Mouse (Mus musculus): ENCODE data around the gene Nmd3. TPM values are rescaled to one million over a fixed set of nuclear protein-coding genes. Genes with fewer than 3 reads are reported as not detected.
A peak's percentile ranks its signal among the peaks of the same experiment; 100 is the strongest.

Nmd3 gene
- polyA plus RNA-seq (2014; fragmentation: Nextera tagmentation; extraction: Ambion mirVana) = 124 and 138 TPM in 2 replicates

DNA sequence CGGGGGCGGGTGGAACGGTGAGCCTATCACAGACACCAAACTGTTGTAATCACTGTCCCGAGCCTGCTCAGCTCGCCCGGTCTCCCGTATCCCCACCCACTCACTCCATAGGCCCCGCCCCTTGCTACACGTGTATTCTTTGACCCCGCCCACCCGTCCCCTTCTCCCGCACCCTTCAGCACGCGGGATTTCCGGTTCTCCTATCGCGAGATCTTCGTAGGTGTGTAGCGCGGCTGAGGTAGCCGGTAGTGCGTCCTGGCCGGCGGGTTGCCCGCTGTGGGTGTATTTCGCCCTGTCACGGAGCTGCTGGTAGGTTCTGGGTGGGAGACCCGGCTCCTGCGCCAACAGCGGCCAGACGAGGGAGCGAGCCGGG, at the start of gene Nmd3:
Gene Nmd3 (plus strand): TSS at position 172 of the 373 bp plus-strand sequence.
- ATAC-seq (replicated peaks; ENCODE audit: low FRiP score) = peak; percentile 96
- under 1% methylated on average over 33 of the region's 33 CpGs for WGBS
- peaks cover 4% of the 10 kb centered on the region; the same call in 1 of the 2 replicates for H3K4me1 ChIP-seq (replicated peaks; ENCODE audit: control insufficient read depth, insufficient read depth, low read length)

DNA sequence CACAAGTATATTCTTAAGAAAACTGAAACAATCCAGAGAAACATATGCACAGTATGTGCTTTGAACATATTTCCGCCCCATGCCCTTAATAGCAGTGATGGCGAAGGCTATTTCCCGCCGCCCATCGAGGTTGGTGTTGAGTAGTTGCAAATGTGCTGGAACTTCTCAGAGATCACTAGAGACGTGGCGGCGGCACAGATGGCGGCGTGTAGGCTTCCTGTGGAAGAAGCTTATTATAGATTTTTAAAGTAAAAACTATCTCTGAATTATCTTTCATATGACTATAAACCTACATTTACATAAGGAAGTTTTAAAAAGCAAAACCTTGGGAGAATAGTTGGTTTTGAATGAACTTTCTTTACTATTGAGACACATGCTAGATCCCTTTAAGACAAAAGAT, 48.4 kb upstream of the Nmd3 start:
- no peaks in the 10 kb centered on the region for H3K4me1 ChIP-seq (replicated peaks; ENCODE audit: control insufficient read depth, insufficient read depth, low read length)
- ATAC-seq (replicated peaks; ENCODE audit: low FRiP score) (no peak), DNase-seq (ENCODE audit: low spot score) (no peak)
- no peak overlapping the region for H3K4me2 ChIP-seq (ENCODE audit: low read depth, low read length, severe bottlenecking)
- no peaks in the 10 kb centered on the region for H3K36me3 ChIP-seq (ENCODE audit: control insufficient read depth, insufficient read depth, low read length)
- H3K27me3 ChIP-seq (ENCODE audit: control insufficient read depth, insufficient read depth, low read length) = no peaks in the 10 kb centered on the region
- no peaks in the 10 kb centered on the region for H3K9me3 ChIP-seq (ENCODE audit: control insufficient read depth, low read length)
- WGBS = 95% methylated on average over 10 of the region's 10 CpGs
- H3K9ac ChIP-seq (ENCODE audit: low read length) = no peak overlapping the region
- no peak overlapping the region for H3K27ac ChIP-seq (ENCODE audit: low read depth, low read length)
- no peak overlapping the region for H3K4me3 ChIP-seq (ENCODE audit: low read depth, low read length)

More for the DNA sequence above, at the start of gene Nmd3:
- peak within 1 kb of the TSS; percentile 82 for H3K4me2 ChIP-seq (ENCODE audit: low read depth, low read length, severe bottlenecking)
- H3K27me3 ChIP-seq (ENCODE audit: control insufficient read depth, insufficient read depth, low read length) = no peaks in the 10 kb centered on the region
- peak; percentile 97 for DNase-seq (ENCODE audit: low spot score)
- H3K9me3 ChIP-seq (ENCODE audit: control insufficient read depth, low read length) = no peaks in the 10 kb centered on the region
- peak within 1 kb of the TSS; percentile 85 for H3K4me3 ChIP-seq (ENCODE audit: low read depth, low read length)
- peak within 1 kb of the TSS; percentile 81 for H3K27ac ChIP-seq (ENCODE audit: low read depth, low read length)
- peak within 1 kb of the TSS; percentile 92 for H3K9ac ChIP-seq (ENCODE audit: low read length)
- no peaks in the 10 kb centered on the region for H3K36me3 ChIP-seq (ENCODE audit: control insufficient read depth, insufficient read depth, low read length)

DNA sequence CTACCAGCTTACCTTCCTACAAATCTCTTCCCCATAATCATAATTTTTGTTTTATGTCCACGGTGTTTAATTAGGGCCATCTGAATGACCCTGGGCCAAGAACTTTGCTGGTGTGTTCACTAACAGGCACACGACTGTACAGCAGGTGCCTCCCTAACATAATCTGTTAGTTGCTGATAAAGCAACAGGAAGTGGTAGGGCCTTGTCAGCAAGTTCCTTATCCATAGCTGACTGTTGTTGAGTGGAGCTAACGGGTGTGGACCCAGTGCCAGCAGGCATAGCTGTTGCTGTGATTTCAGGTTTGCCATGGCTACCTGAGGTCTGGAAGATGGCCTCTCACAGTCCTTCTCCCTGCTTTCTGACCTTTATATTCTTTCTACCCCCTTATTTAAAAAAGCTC, 47.6 kb upstream of the Nmd3 start:
- no peak overlapping the region for H3K4me2 ChIP-seq (ENCODE audit: low read depth, low read length, severe bottlenecking)
- no peak overlapping the region for H3K4me3 ChIP-seq (ENCODE audit: low read depth, low read length)
- H3K9me3 ChIP-seq (ENCODE audit: control insufficient read depth, low read length) = no peaks in the 10 kb centered on the region
- H3K36me3 ChIP-seq (ENCODE audit: control insufficient read depth, insufficient read depth, low read length) = no peaks in the 10 kb centered on the region
- H3K27ac ChIP-seq (ENCODE audit: low read depth, low read length) = no peak overlapping the region
- H3K4me1 ChIP-seq (replicated peaks; ENCODE audit: control insufficient read depth, insufficient read depth, low read length) = no peaks in the 10 kb centered on the region
- no peak overlapping the region for H3K9ac ChIP-seq (ENCODE audit: low read length)
- WGBS = 82% methylated on average over 3 of the region's 3 CpGs
- no peak for ATAC-seq (replicated peaks; ENCODE audit: low FRiP score)
- DNase-seq (ENCODE audit: low spot score) = no peak
- no peaks in the 10 kb centered on the region for H3K27me3 ChIP-seq (ENCODE audit: control insufficient read depth, insufficient read depth, low read length)

DNA sequence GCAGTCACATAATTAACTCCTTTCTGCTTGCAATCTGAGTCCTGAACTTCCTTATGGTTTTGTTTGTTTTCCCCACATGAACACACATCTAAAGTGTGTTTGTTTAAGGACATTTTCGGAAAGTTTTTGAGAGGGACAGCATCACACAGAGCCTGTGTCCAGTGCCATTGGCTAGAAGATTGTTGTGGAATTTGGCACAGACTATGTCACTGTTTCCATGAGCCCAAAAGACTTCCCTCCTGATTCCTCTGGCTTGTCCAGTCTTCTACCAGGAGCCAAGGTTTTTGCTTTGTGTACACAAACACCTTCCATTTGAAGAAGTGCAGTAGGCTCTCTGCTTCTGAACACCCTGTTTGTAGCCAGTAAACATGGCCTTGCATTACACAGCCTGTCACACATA, 32.0 kb upstream of the Nmd3 start:
- Histone ChIP-seq H3K4me3 (ENCODE audit: low read depth, low read length) (no peak overlapping the region), H3K27ac (ENCODE audit: low read depth, low read length) (no peak overlapping the region), H3K27me3 (ENCODE audit: control insufficient read depth, insufficient read depth, low read length) (no peaks in the 10 kb centered on the region), H3K36me3 (ENCODE audit: control insufficient read depth, insufficient read depth, low read length) (no peaks in the 10 kb centered on the region), H3K4me1 (replicated peaks; ENCODE audit: control insufficient read depth, insufficient read depth, low read length) (no peaks in the 10 kb centered on the region), H3K9ac (ENCODE audit: low read length) (no peak overlapping the region), H3K4me2 (ENCODE audit: low read depth, low read length, severe bottlenecking) (no peak overlapping the region), H3K9me3 (ENCODE audit: control insufficient read depth, low read length) (no peaks in the 10 kb centered on the region)
- ATAC-seq (replicated peaks; ENCODE audit: low FRiP score) (no peak), DNase-seq (ENCODE audit: low spot score) (no peak)
- 69% methylated on average over 1 of the region's 1 CpGs for WGBS

DNA sequence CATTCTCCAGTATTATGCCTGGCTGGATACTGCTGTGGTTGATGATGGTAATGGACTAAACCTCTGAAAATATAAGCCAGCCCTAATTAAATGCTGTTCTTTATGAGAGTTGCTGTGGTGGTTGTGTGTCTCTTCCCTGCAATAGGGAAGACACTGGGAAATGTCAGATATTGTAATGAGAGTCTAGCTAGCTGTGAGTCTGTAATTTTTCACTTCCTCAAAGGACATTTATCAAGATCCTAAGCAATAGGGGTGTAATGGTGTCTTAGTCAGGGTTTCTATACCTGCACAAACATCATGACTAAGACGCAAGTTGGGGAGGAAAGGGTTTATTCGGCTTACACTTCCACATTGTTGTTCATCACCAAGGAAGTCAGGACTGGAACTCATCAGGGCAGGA, 30.8 kb upstream of the Nmd3 start:
- Histone ChIP-seq H3K27me3 (ENCODE audit: control insufficient read depth, insufficient read depth, low read length) (no peaks in the 10 kb centered on the region), H3K9me3 (ENCODE audit: control insufficient read depth, low read length) (no peaks in the 10 kb centered on the region), H3K9ac (ENCODE audit: low read length) (no peak overlapping the region), H3K4me1 (replicated peaks; ENCODE audit: control insufficient read depth, insufficient read depth, low read length) (no peaks in the 10 kb centered on the region), H3K36me3 (ENCODE audit: control insufficient read depth, insufficient read depth, low read length) (no peaks in the 10 kb centered on the region), H3K4me2 (ENCODE audit: low read depth, low read length, severe bottlenecking) (no peak overlapping the region), H3K27ac (ENCODE audit: low read depth, low read length) (no peak overlapping the region), H3K4me3 (ENCODE audit: low read depth, low read length) (no peak overlapping the region)
- ATAC-seq (replicated peaks; ENCODE audit: low FRiP score) (no peak), DNase-seq (ENCODE audit: low spot score) (no peak)
- 88% methylated on average over 2 of the region's 2 CpGs for WGBS

DNA sequence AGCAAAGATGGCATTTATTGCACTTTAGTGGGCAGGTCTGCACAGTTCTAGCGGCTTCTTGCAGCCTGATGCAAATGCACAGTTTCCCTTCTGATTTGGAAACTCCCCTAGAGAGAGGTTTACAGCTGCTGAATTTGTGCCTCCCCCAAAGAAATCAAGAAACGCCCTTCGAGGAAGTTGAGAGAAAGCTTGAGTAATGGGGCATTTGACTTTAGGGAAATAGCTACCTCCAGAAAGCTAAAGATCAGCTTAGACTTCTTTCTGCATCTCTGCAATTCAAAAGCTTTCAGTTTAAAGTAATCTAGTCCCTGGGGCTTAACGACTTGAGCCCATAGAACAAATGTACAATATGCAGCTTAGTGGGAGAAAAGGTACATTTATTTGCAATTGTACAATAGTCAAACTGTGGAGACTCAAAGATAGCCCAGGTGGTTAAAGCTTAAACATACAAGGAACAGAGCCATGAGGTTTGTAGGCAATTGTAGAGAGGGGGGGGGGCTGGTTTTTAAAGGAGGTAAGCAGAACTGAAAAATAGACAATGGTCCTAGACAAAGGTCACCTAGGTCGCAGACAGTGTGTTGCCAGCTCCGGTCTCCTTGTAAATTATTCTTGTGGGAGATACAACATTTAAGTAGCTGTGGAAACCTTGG, 21.8 kb upstream of the Nmd3 start:
- no peak overlapping the region for H3K4me2 ChIP-seq (ENCODE audit: low read depth, low read length, severe bottlenecking)
- WGBS = 40% methylated on average over 6 of the region's 6 CpGs
- H3K27ac ChIP-seq (ENCODE audit: low read depth, low read length) = no peak overlapping the region

DNA sequence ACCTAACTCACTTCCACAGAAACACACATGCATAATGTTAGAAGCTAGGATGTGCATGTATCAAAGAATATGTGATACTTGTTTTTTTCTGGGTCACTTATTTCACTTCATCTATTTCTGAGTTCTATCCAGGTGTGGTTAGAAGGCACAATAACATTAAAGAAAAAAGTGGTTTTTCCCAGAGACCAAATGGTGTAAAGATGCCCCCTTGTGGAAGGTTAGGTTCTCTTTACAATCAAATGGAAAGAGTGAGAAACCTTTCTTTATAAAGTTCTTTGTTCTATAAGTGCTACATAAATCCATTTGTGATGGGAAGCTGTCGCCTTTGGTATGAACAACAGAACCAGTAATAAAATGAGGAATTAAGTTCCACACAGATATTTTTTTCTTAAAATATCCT, 19.9 kb upstream of the Nmd3 start:
- Histone ChIP-seq H3K4me2 (ENCODE audit: low read depth, low read length, severe bottlenecking) (no peak overlapping the region), H3K9me3 (ENCODE audit: control insufficient read depth, low read length) (no peaks in the 10 kb centered on the region), H3K36me3 (ENCODE audit: control insufficient read depth, insufficient read depth, low read length) (no peaks in the 10 kb centered on the region), H3K27ac (ENCODE audit: low read depth, low read length) (no peak overlapping the region), H3K27me3 (ENCODE audit: control insufficient read depth, insufficient read depth, low read length) (no peaks in the 10 kb centered on the region), H3K4me3 (ENCODE audit: low read depth, low read length) (no peak overlapping the region), H3K9ac (ENCODE audit: low read length) (no peak overlapping the region), H3K4me1 (replicated peaks; ENCODE audit: control insufficient read depth, insufficient read depth, low read length) (no peaks in the 10 kb centered on the region)
- DNase-seq (ENCODE audit: low spot score) (no peak), ATAC-seq (replicated peaks; ENCODE audit: low FRiP score) (no peak)
- 50% methylated on average over 1 of the region's 1 CpGs for WGBS

More for the DNA sequence above, 21.8 kb upstream of the Nmd3 start:
- DNase-seq (ENCODE audit: low spot score) (no peak), ATAC-seq (replicated peaks; ENCODE audit: low FRiP score) (no peak)
- no peaks in the 10 kb centered on the region for H3K36me3 ChIP-seq (ENCODE audit: control insufficient read depth, insufficient read depth, low read length)
- no peak overlapping the region for H3K4me3 ChIP-seq (ENCODE audit: low read depth, low read length)
- no peaks in the 10 kb centered on the region for H3K4me1 ChIP-seq (replicated peaks; ENCODE audit: control insufficient read depth, insufficient read depth, low read length)
- no peaks in the 10 kb centered on the region for H3K9me3 ChIP-seq (ENCODE audit: control insufficient read depth, low read length)
- no peak overlapping the region for H3K9ac ChIP-seq (ENCODE audit: low read length)
- no peaks in the 10 kb centered on the region for H3K27me3 ChIP-seq (ENCODE audit: control insufficient read depth, insufficient read depth, low read length)

DNA sequence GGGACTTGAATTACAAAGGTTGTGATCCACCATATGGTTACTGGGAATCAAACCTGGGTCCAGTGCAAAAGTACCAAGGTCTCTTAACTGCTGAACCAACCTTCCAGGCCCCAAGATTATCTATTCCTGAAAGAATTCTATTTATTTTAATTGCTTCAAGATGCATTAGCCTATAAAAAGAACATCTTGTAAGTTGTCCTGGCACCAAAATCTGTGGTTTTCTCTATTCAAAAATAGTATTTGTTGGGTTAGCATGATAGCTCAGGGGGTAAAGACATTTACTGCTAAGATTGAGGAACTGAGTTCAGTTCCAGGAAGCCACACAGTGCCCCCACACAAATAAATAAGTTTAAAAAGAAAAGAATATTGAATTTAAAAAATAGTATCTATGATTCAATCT, 19.4 kb upstream of the Nmd3 start:
- H3K27ac ChIP-seq (ENCODE audit: low read depth, low read length) = no peak overlapping the region
- no peaks in the 10 kb centered on the region for H3K4me1 ChIP-seq (replicated peaks; ENCODE audit: control insufficient read depth, insufficient read depth, low read length)
- H3K9me3 ChIP-seq (ENCODE audit: control insufficient read depth, low read length) = no peaks in the 10 kb centered on the region
- no peaks in the 10 kb centered on the region for H3K27me3 ChIP-seq (ENCODE audit: control insufficient read depth, insufficient read depth, low read length)
- ATAC-seq (replicated peaks; ENCODE audit: low FRiP score) = no peak
- no peak overlapping the region for H3K9ac ChIP-seq (ENCODE audit: low read length)
- no peak overlapping the region for H3K4me3 ChIP-seq (ENCODE audit: low read depth, low read length)
- DNase-seq (ENCODE audit: low spot score) = no peak
- no peaks in the 10 kb centered on the region for H3K36me3 ChIP-seq (ENCODE audit: control insufficient read depth, insufficient read depth, low read length)
- no peak overlapping the region for H3K4me2 ChIP-seq (ENCODE audit: low read depth, low read length, severe bottlenecking)
